In genomic region chr2:78284806-78285205, GRCm38 (mm10) we compare ENCODE assay signal across 18 mouse cellular contexts.
DNase-seq lines count a peak whose midpoint lies in the region; ATAC-seq lines count a peak whose summit lies in the region.
"Had no signal": no experiment of that assay in that cellular context is flagged by ENCODE, and none has a peak within 500 bp of the region (broad histone marks: within the 10 kb centered on the region; RNA-seq: fewer than 3 reads in every experiment).

No protein-coding gene starts in this region.

- no peaks in the 10 kb centered on the region for H3K36me3 ChIP-seq in neural tube, embryonic 12.5 days
- no peaks in the 10 kb centered on the region for H3K36me3 ChIP-seq in forebrain, embryonic 12.5 days (replicated peaks)
- no peaks in the 10 kb centered on the region for H3K36me3 ChIP-seq in hindbrain, embryonic 15.5 days
- H3K36me3 ChIP-seq in neural tube, embryonic 14.5 days (ENCODE audit: control insufficient read depth, insufficient read depth, low read length), result no peaks in the 10 kb centered on the region
- H3K36me3 ChIP-seq: stomach, embryonic 15.5 days had no signal

- no peak for DNase-seq in neural tube, embryonic 10.5 days (ENCODE audit: extremely low spot score, low spot score)
- no peak for DNase-seq in cerebellum, postnatal 36 days
- DNase-seq in lung, postnatal 4 days, result no peak
- DNase-seq: adrenal gland, postnatal 10 days; cerebellum, postnatal 10 days; gastrocnemius, postnatal 14 days; kidney, postnatal 10 days; liver; lung, adult 2 months; thymus, postnatal 25 days had no signal

- no peak overlapping the region for H3K9ac ChIP-seq in neural tube, embryonic 12.5 days
- no peak overlapping the region for H3K9ac ChIP-seq in forebrain, embryonic 12.5 days
- H3K9ac ChIP-seq in hindbrain, embryonic 15.5 days, result no peak overlapping the region
- no peak overlapping the region for H3K9ac ChIP-seq in neural tube, embryonic 14.5 days (replicated peaks; ENCODE audit: low read depth, low read length)
- H3K9ac ChIP-seq: stomach, embryonic 15.5 days had no signal

- H3K4me1 ChIP-seq in neural tube, embryonic 12.5 days, result peaks cover 5% of the 10 kb centered on the region
- peaks cover 12% of the 10 kb centered on the region for H3K4me1 ChIP-seq in forebrain, embryonic 12.5 days
- peaks cover 4% of the 10 kb centered on the region; the same call in 1 of the 2 replicates for H3K4me1 ChIP-seq in hindbrain, embryonic 15.5 days (replicated peaks)
- H3K4me1 ChIP-seq in neural tube, embryonic 14.5 days (ENCODE audit: control insufficient read depth, insufficient read depth, low read length), result no peaks in the 10 kb centered on the region

- H3K4me3 ChIP-seq in neural tube, embryonic 12.5 days, result no peak overlapping the region
- H3K4me3 ChIP-seq in forebrain, embryonic 12.5 days (replicated peaks), result no peak overlapping the region
- H3K4me3 ChIP-seq in hindbrain, embryonic 15.5 days, result no peak overlapping the region
- H3K4me3 ChIP-seq in neural tube, embryonic 14.5 days (ENCODE audit: low read depth, low read length), result no peak overlapping the region
- H3K4me3 ChIP-seq: stomach, embryonic 15.5 days had no signal

- H3K27me3 ChIP-seq in neural tube, embryonic 12.5 days (replicated peaks), result no peaks in the 10 kb centered on the region
- no peaks in the 10 kb centered on the region for H3K27me3 ChIP-seq in forebrain, embryonic 12.5 days
- H3K27me3 ChIP-seq in hindbrain, embryonic 15.5 days, result no peaks in the 10 kb centered on the region
- H3K27me3 ChIP-seq in neural tube, embryonic 14.5 days (ENCODE audit: control insufficient read depth, insufficient read depth, low read length), result no peaks in the 10 kb centered on the region
- H3K27me3 ChIP-seq: stomach, embryonic 15.5 days had no signal

- no peaks in the 10 kb centered on the region for H3K9me3 ChIP-seq in neural tube, embryonic 12.5 days
- no peaks in the 10 kb centered on the region for H3K9me3 ChIP-seq in forebrain, embryonic 12.5 days
- H3K9me3 ChIP-seq in hindbrain, embryonic 15.5 days, result no peaks in the 10 kb centered on the region
- no peaks in the 10 kb centered on the region for H3K9me3 ChIP-seq in neural tube, embryonic 14.5 days (ENCODE audit: control insufficient read depth, low read length)
- H3K9me3 ChIP-seq: stomach, embryonic 15.5 days had no signal

- no peak overlapping the region for H3K27ac ChIP-seq in neural tube, embryonic 12.5 days
- 0 out of 2 replicates have a peak overlapping the region, but pooled peaks have one; percentile 36 for H3K27ac ChIP-seq in forebrain, embryonic 12.5 days
- no peak overlapping the region for H3K27ac ChIP-seq in hindbrain, embryonic 15.5 days (replicated peaks)
- H3K27ac ChIP-seq in neural tube, embryonic 14.5 days (ENCODE audit: low read depth, low read length), result no peak overlapping the region
- H3K27ac ChIP-seq: stomach, embryonic 15.5 days had no signal

- no peak overlapping the region for H3K4me2 ChIP-seq in neural tube, embryonic 12.5 days (replicated peaks)
- no peak overlapping the region for H3K4me2 ChIP-seq in forebrain, embryonic 12.5 days
- H3K4me2 ChIP-seq in hindbrain, embryonic 15.5 days, result no peak overlapping the region
- H3K4me2 ChIP-seq in neural tube, embryonic 14.5 days (ENCODE audit: low read depth, low read length), result no peak overlapping the region
- H3K4me2 ChIP-seq: heart, embryonic 11.5 days; stomach, embryonic 15.5 days had no signal

- ATAC-seq in neural tube, embryonic 12.5 days (ENCODE audit: low FRiP score, low read depth), result peak; percentile 56
- peak; percentile 91 for ATAC-seq in forebrain, embryonic 12.5 days (ENCODE audit: low FRiP score)
- ATAC-seq in hindbrain, embryonic 15.5 days (ENCODE audit: low FRiP score, low read depth), result peak; percentile 45; the same call in 1 of the 2 replicates
- peak; percentile 74 for ATAC-seq in neural tube, embryonic 14.5 days (ENCODE audit: low read depth)
- ATAC-seq: CD4-positive, CD25-positive, alpha-beta regulatory T cell, adult 4 months; intestine, postnatal 0 days had no signal
